Mouse (Mus musculus): ENCODE results near the gene Sprr2e. TPM values are rescaled to one million over a fixed set of nuclear protein-coding genes. Genes with fewer than 3 reads are reported as not detected.

Gene Sprr2e
- total and polyA plus RNA-seq, 3 experiments, result not detected

GRCm38 (mm10) chr3:92336278-92336677 is 15.7 kb upstream of the Sprr2e start:
- Histone ChIP-seq H3K79me2 (ENCODE audit: control insufficient read depth, insufficient read depth, low read length, poor library complexity) (no peaks in the 10 kb centered on the region), H3K4me3 (ENCODE audit: control insufficient read depth in 1 of 2, insufficient read depth in 1 of 2, low read depth in 2 of 2, low read length in 2 of 2) (no peak overlapping the region), H3K4me1 (ENCODE audit: control insufficient read depth in 1 of 2, insufficient read depth in 2 of 2, low read length in 2 of 2) (no peaks in the 10 kb centered on the region), H3K27ac (ENCODE audit: control insufficient read depth, low read depth, low read length) (no peak overlapping the region), H3K9ac (ENCODE audit: control insufficient read depth, low read depth, low read length, poor library complexity, severe bottlenecking) (no peak overlapping the region), H3K36me3 (ENCODE audit: control insufficient read depth in 1 of 2, insufficient read depth in 2 of 2, low read length in 2 of 2) (no peaks in the 10 kb centered on the region), H3K27me3 (ENCODE audit: control insufficient read depth in 1 of 2, insufficient read depth in 2 of 2, low read length in 2 of 2) (no peaks in the 10 kb centered on the region), H3K9me3 (replicated peaks; ENCODE audit: insufficient read depth, low read length) (no peaks in the 10 kb centered on the region)
- no peak for DNase-seq (ENCODE audit: low read depth, low spot score)
- TF ChIP-seq MEF2A (IDR thresholded peaks at IDR 0.05; ENCODE audit: extremely low read depth, insufficient replicate concordance, low read depth, low read length, poor library complexity, severe bottlenecking) (no peak), MXI1 (IDR thresholded peaks at IDR 0.05; ENCODE audit: low read depth, low read length) (no peak), POLR2AphosphoS5 (IDR thresholded peaks at IDR 0.05; ENCODE audit: borderline replicate concordance, low read depth, low read length) (no peak), MAX (IDR thresholded peaks at IDR 0.05; ENCODE audit: low read length) (no peak), NRF1 (IDR thresholded peaks at IDR 0.05; ENCODE audit: insufficient read depth, low read depth, low read length, poor library complexity, severe bottlenecking) (no peak), BHLHE40 (IDR thresholded peaks at IDR 0.05; ENCODE audit: borderline replicate concordance, low read depth, low read length) (no peak), MAFK (IDR thresholded peaks at IDR 0.05; ENCODE audit: borderline replicate concordance, low read depth, low read length) (no peak), ETS1 (IDR thresholded peaks at IDR 0.05; ENCODE audit: low read depth, low read length) (no peak), NELFE (IDR thresholded peaks at IDR 0.05; ENCODE audit: low read depth, low read length) (no peak), ZNF384 (IDR thresholded peaks at IDR 0.05; ENCODE audit: low read depth, low read length) (no peak), UBTF (IDR thresholded peaks at IDR 0.05; ENCODE audit: borderline replicate concordance, insufficient read depth, low read depth, low read length) (no peak), GATA1 (IDR thresholded peaks at IDR 0.05; ENCODE audit: low read depth, low read length) (no peak), EP300 (IDR thresholded peaks at IDR 0.05; ENCODE audit: low read depth in 1 of 2, low read length in 2 of 2) (no peak), ELF1 (IDR thresholded peaks at IDR 0.05; ENCODE audit: low read depth, low read length) (no peak), ZKSCAN1 (IDR thresholded peaks at IDR 0.05; ENCODE audit: low read depth, low read length) (no peak), MYB (IDR thresholded peaks at IDR 0.05; ENCODE audit: low read depth, low read length) (no peak), SIN3A (IDR thresholded peaks at IDR 0.05; ENCODE audit: low read length) (no peak)

GRCm38 (mm10) chr3:92338840-92339239 is 13.1 kb upstream of the Sprr2e start, which contains the start of gene Sprr2d:
Sprr2d (plus strand) TSS chr3:92339140.
- Histone ChIP-seq H3K4me1 (ENCODE audit: control insufficient read depth in 1 of 2, insufficient read depth in 2 of 2, low read length in 2 of 2) (no peaks in the 10 kb centered on the region), H3K9me3 (replicated peaks; ENCODE audit: insufficient read depth, low read length) (no peaks in the 10 kb centered on the region), H3K4me3 (ENCODE audit: control insufficient read depth in 1 of 2, insufficient read depth in 1 of 2, low read depth in 2 of 2, low read length in 2 of 2) (no peak within 1 kb of the TSS), H3K36me3 (ENCODE audit: control insufficient read depth in 1 of 2, insufficient read depth in 2 of 2, low read length in 2 of 2) (no peaks in the 10 kb centered on the region), H3K27me3 (ENCODE audit: control insufficient read depth in 1 of 2, insufficient read depth in 2 of 2, low read length in 2 of 2) (no peaks in the 10 kb centered on the region), H3K9ac (ENCODE audit: control insufficient read depth, low read depth, low read length, poor library complexity, severe bottlenecking) (no peak within 1 kb of the TSS), H3K27ac (ENCODE audit: control insufficient read depth, low read depth, low read length) (no peak within 1 kb of the TSS), H3K79me2 (ENCODE audit: control insufficient read depth, insufficient read depth, low read length, poor library complexity) (no peaks in the 10 kb centered on the region)
- DNase-seq (ENCODE audit: low read depth, low spot score), result no peak
- no peak for TF ChIP-seq MAZ (IDR thresholded peaks at IDR 0.05; ENCODE audit: low read depth, low read length)
- TF ChIP-seq POLR2A (IDR thresholded peaks at IDR 0.05; ENCODE audit: control insufficient read depth in 1 of 2, insufficient read depth in 1 of 2, low read depth in 1 of 2, low read length in 2 of 2, poor library complexity in 1 of 2), result no peak
- TF ChIP-seq ZMIZ1 (IDR thresholded peaks at IDR 0.05; ENCODE audit: low read depth, low read length), result no peak
- no peak for TF ChIP-seq MAFK (IDR thresholded peaks at IDR 0.05; ENCODE audit: borderline replicate concordance, low read depth, low read length)
- TF ChIP-seq POLR2AphosphoS5 (IDR thresholded peaks at IDR 0.05; ENCODE audit: borderline replicate concordance, low read depth, low read length), result no peak
- TF ChIP-seq USF2 (IDR thresholded peaks at IDR 0.05; ENCODE audit: borderline replicate concordance in 1 of 2, insufficient read depth in 1 of 2, low read depth in 1 of 2, low read length in 2 of 2), result no peak
- TF ChIP-seq RAD21 (IDR thresholded peaks at IDR 0.05; ENCODE audit: low read depth, low read length), result no peak
- TF ChIP-seq SMC3 (IDR thresholded peaks at IDR 0.05; ENCODE audit: low read depth, low read length), result no peak

Data from MEL (cell line).